7 mouse cellular contexts compared by ENCODE assay signal in the genomic region with DNA sequence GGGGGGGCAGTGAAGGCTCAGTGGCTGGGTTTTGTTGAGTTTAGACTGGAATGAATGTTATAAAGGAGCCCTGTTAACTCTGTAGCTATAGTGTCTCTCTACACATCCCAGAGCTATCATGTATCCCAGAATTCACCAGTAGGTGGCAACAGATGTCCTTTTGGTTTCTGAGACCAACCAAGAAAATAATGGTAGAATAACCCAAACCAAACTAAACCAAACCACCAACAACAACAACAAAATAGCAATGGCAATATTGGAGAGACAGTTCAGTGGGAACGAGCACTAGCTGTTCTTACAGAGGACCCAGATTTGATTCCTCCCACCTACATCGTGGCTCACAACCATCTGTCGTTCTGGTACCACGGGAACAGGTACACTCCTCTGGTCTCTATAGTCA. TPM values are rescaled to one million over a fixed set of nuclear protein-coding genes. Genes with fewer than 3 reads are reported as not detected.
DNase-seq lines count a peak whose midpoint lies in the region; ATAC-seq and TF ChIP-seq lines count a peak whose summit lies in the region.

No protein-coding gene starts in this region.

- H3K27me3 ChIP-seq in hindbrain, embryonic 14.5 days (ENCODE audit: control insufficient read depth, insufficient read depth, low read length), result no peaks in the 10 kb centered on the region
- no peaks in the 10 kb centered on the region for H3K27me3 ChIP-seq in hindbrain, embryonic 12.5 days
- H3K27me3 ChIP-seq in thymus, adult 2 months (ENCODE audit: control insufficient read depth, insufficient read depth, low read length), result no peaks in the 10 kb centered on the region

- no peak for ATAC-seq in hindbrain, embryonic 14.5 days (ENCODE audit: low FRiP score)
- no peak for ATAC-seq in hindbrain, embryonic 12.5 days (ENCODE audit: low FRiP score)
- peak; percentile 43; the same call in 1 of the 2 replicates for ATAC-seq in common myeloid progenitor, adult 5-6 weeks (replicated peaks; ENCODE audit: low read depth, poor library complexity, severe bottlenecking)

- no peak overlapping the region for H3K4me2 ChIP-seq in hindbrain, embryonic 14.5 days (replicated peaks)
- no peak overlapping the region for H3K4me2 ChIP-seq in hindbrain, embryonic 12.5 days (replicated peaks)

- H3K9me3 ChIP-seq in hindbrain, embryonic 14.5 days (ENCODE audit: control insufficient read depth, low read length), result no peaks in the 10 kb centered on the region
- no peaks in the 10 kb centered on the region for H3K9me3 ChIP-seq in hindbrain, embryonic 12.5 days (replicated peaks)

- TF ChIP-seq POLR2A in thymus, adult 2 months (IDR thresholded peaks at IDR 0.05; ENCODE audit: control insufficient read depth, extremely low read depth, insufficient read depth, low read length, poor library complexity), result no peak

- no peaks in the 10 kb centered on the region for H3K4me1 ChIP-seq in hindbrain, embryonic 14.5 days (replicated peaks; ENCODE audit: control insufficient read depth, insufficient read depth, low read length)
- no peaks in the 10 kb centered on the region for H3K4me1 ChIP-seq in hindbrain, embryonic 12.5 days
- no peaks in the 10 kb centered on the region for H3K4me1 ChIP-seq in thymus, adult 2 months (replicated peaks; ENCODE audit: control insufficient read depth, insufficient read depth, low read length)

- peaks cover 66% of the 10 kb centered on the region for H3K36me3 ChIP-seq in hindbrain, embryonic 14.5 days (replicated peaks; ENCODE audit: control insufficient read depth, insufficient read depth)
- peaks cover 39% of the 10 kb centered on the region for H3K36me3 ChIP-seq in hindbrain, embryonic 12.5 days
- H3K36me3 ChIP-seq in thymus, adult 2 months (ENCODE audit: control insufficient read depth, insufficient read depth, low read length), result peaks cover 25% of the 10 kb centered on the region

- no peak overlapping the region for H3K4me3 ChIP-seq in hindbrain, embryonic 14.5 days (replicated peaks; ENCODE audit: low read length)
- no peak overlapping the region for H3K4me3 ChIP-seq in hindbrain, embryonic 12.5 days
- H3K4me3 ChIP-seq in thymus, adult 2 months (ENCODE audit: control insufficient read depth, insufficient read depth, low read length), result no peak overlapping the region

- no peak overlapping the region for H3K27ac ChIP-seq in hindbrain, embryonic 14.5 days
- H3K27ac ChIP-seq in hindbrain, embryonic 12.5 days, result no peak overlapping the region
- H3K27ac ChIP-seq in thymus, adult 2 months (ENCODE audit: control insufficient read depth, insufficient read depth, low read length), result no peak overlapping the region

- 96% methylated on average over 4 of the region's 4 CpGs for WGBS in hindbrain, embryonic 14.5 days
- 93% methylated on average over 4 of the region's 4 CpGs for WGBS in hindbrain, embryonic 12.5 days
- WGBS in thymus, adult 2 months, result 93% methylated on average over 4 of the region's 4 CpGs

- peak; percentile 71 for DNase-seq in hindbrain, embryonic 14.5 days (ENCODE audit: low spot score)
- peak; percentile 38 for DNase-seq in thymus, adult 2 months
- DNase-seq in thymus, adult 18-20 months, result no peak
- no peak for DNase-seq in urinary bladder, postnatal 36 days (ENCODE audit: low spot score in 2 of 2)
- no peak for DNase-seq in gastrocnemius, adult 8-10 months (ENCODE audit: low spot score in 2 of 2)

- TF ChIP-seq CTCF in thymus, adult 2 months (IDR thresholded peaks at IDR 0.05; ENCODE audit: borderline replicate concordance, control insufficient read depth, extremely low read depth, insufficient read depth, low read length, poor library complexity), result no peak

- H3K9ac ChIP-seq in hindbrain, embryonic 14.5 days, result no peak overlapping the region
- no peak overlapping the region for H3K9ac ChIP-seq in hindbrain, embryonic 12.5 days

RNA-seq across cellular contexts. Expression of a gene that starts 22.4 kb away (rescaled TPM):
- 0.60 TPM in 1 of 2 replicates, not detected in the other for polyA plus RNA-seq in hindbrain, embryonic 14.5 days (2014; fragmentation: Nextera tagmentation; extraction: Ambion mirVana)
- polyA plus RNA-seq in hindbrain, embryonic 12.5 days (2016; fragmentation: Nextera tagmentation; extraction: Ambion mirVana), result 2.2 and 4.8 TPM in 2 replicates
- 2.2 and 3.9 TPM in 2 replicates for polyA plus RNA-seq in thymus, adult 2 months (2012; rRNA removed)
- not detected in 2 replicates for total RNA-seq in common myeloid progenitor, adult 5-6 weeks (2017)
- total RNA-seq in gastrocnemius, adult 8-10 months (2022), result 100 to 1,000 TPM; 386 to 447 (median 408) TPM

RNA-seq across cellular contexts. Expression of a gene that starts 35.6 kb away (rescaled TPM):
- 12.7 and 18.0 TPM in 2 replicates for polyA plus RNA-seq in hindbrain, embryonic 14.5 days (2014; fragmentation: Nextera tagmentation; extraction: Ambion mirVana)
- 7.7 and 8.4 TPM in 2 replicates for polyA plus RNA-seq in hindbrain, embryonic 12.5 days (2016; fragmentation: Nextera tagmentation; extraction: Ambion mirVana)
- polyA plus RNA-seq in thymus, adult 2 months (2012; rRNA removed), result 6.2 and 13.5 TPM in 2 replicates
- not detected in 2 replicates for total RNA-seq in common myeloid progenitor, adult 5-6 weeks (2017)
- total RNA-seq in gastrocnemius, adult 8-10 months (2022), result 10 to 100 TPM in 1 of 4 experiments, 1 to 10 TPM in 3; 4.6 to 11.1 (median 7.6) TPM

RNA-seq across cellular contexts. Expression of a gene that starts 43.1 kb away (rescaled TPM):
- polyA plus RNA-seq in hindbrain, embryonic 14.5 days (2014; fragmentation: Nextera tagmentation; extraction: Ambion mirVana), result 45.6 and 47.4 TPM in 2 replicates
- polyA plus RNA-seq in hindbrain, embryonic 12.5 days (2016; fragmentation: Nextera tagmentation; extraction: Ambion mirVana), result 67.1 and 67.5 TPM in 2 replicates
- 171 and 198 TPM in 2 replicates for polyA plus RNA-seq in thymus, adult 2 months (2012; rRNA removed)
- 115 and 119 TPM in 2 replicates for total RNA-seq in common myeloid progenitor, adult 5-6 weeks (2017)
- 10 to 100 TPM; 20.3 to 23.0 (median 22.8) TPM for total RNA-seq in gastrocnemius, adult 8-10 months (2022)

RNA-seq across cellular contexts. Expression of a gene that starts 55.2 kb away (rescaled TPM):
- 94.1 and 105 TPM in 2 replicates for polyA plus RNA-seq in hindbrain, embryonic 14.5 days (2014; fragmentation: Nextera tagmentation; extraction: Ambion mirVana)
- 101 and 109 TPM in 2 replicates for polyA plus RNA-seq in hindbrain, embryonic 12.5 days (2016; fragmentation: Nextera tagmentation; extraction: Ambion mirVana)
- 0.06 and 0.20 TPM in 2 replicates for polyA plus RNA-seq in thymus, adult 2 months (2012; rRNA removed)
- total RNA-seq in common myeloid progenitor, adult 5-6 weeks (2017), result not detected in 2 replicates
- under 1 TPM in 2 of 4 experiments, not detected in 2; 0.16 to 0.27 TPM for total RNA-seq in gastrocnemius, adult 8-10 months (2022)

Comparison
In these comparisons a context has a peak if more than half of its experiments do, and no peak if none do; other contexts are left out.
1. DNase-seq: peak in hindbrain, embryonic 14.5 days (single experiment) and thymus, adult 2 months (single experiment); none in thymus, adult 18-20 months (0 of 2), urinary bladder, postnatal 36 days (0 of 2) and gastrocnemius, adult 8-10 months (0 of 2).